Mouse (Mus musculus) midbrain, postnatal 0 days (tissue): ENCODE results near the gene Mill2. TPM values are rescaled to one million over a fixed set of nuclear protein-coding genes. Genes with fewer than 3 reads are reported as not detected.
A peak's percentile ranks its signal among the peaks of the same experiment; 100 is the strongest.

Source experiments
- ATAC-seq: fragments of 200-750 bp; cut with Nextera tagmentation; 2 replicates; pipeline ENCODE4 v1.8.0; 2017; ENCODE audit warnings: moderate number of reproducible peaks, mild to moderate bottlenecking, moderate TSS enrichment, moderate library complexity; ENCODE audit not compliant: low FRiP score
- DNase-seq: peaks from one replicate; pipeline ENCODE4 v3.0.0-alpha.2; 2015; ENCODE audit warnings: low spot score
- H3K27ac ChIP-seq: fragments of 300-500 bp; sonication (generic); 2 replicates; pipeline ENCODE4 v1.5.1; 2014; ENCODE audit warnings: low read depth, mild to moderate bottlenecking, low read length, mixed read lengths
- H3K27me3 ChIP-seq: fragments of 300-500 bp; sonication (generic); 2 replicates; pipeline ENCODE4 v1.6.1; 2014; ENCODE audit warnings: low read length, control low read depth, mixed read lengths; ENCODE audit not compliant: insufficient read depth
- H3K36me3 ChIP-seq: fragments of 300-500 bp; sonication (generic); 2 replicates; pipeline ENCODE4 v1.6.1; 2014; ENCODE audit warnings: low read length, control low read depth, mixed read lengths; ENCODE audit not compliant: insufficient read depth
- H3K4me1 ChIP-seq: fragments of 300-500 bp; sonication (generic); 2 replicates; pipeline ENCODE4 v1.6.1; 2014; ENCODE audit warnings: mild to moderate bottlenecking, control low read depth, antibody characterized with exemption, low read length, mixed read lengths; ENCODE audit not compliant: insufficient read depth
- H3K4me2 ChIP-seq: fragments of 300-500 bp; sonication (generic); 2 replicates; pipeline ENCODE4 v1.6.1; 2014; ENCODE audit warnings: low read depth, mild to moderate bottlenecking, low read length, mixed read lengths; ENCODE audit not compliant: poor library complexity, severe bottlenecking
- H3K4me3 ChIP-seq: fragments of 300-500 bp; sonication (generic); 2 replicates; pipeline ENCODE4 v1.5.1; 2014; ENCODE audit warnings: low read depth, mild to moderate bottlenecking, low read length, moderate library complexity
- H3K9ac ChIP-seq: fragments of 300-500 bp; sonication (generic); replicated peaks from 2 replicates; pipeline ENCODE4 v1.6.1; 2014; ENCODE audit warnings: mild to moderate bottlenecking, low read length, moderate library complexity, mixed read lengths; ENCODE audit not compliant: poor library complexity, severe bottlenecking
- H3K9me3 ChIP-seq: fragments of 300-500 bp; sonication (generic); 2 replicates; pipeline ENCODE4 v1.6.1; 2016; ENCODE audit warnings: low read length, control low read depth
- CTCF ChIP-seq: IDR thresholded peaks from 2 replicates; pipeline ENCODE4 v1.5.1; 2016; ENCODE audit warnings: antibody characterized with exemption, mild to moderate bottlenecking
- WGBS: fragments of 180-500 bp; shearing (Covaris S2); extraction: QIAGEN DNeasy Blood & Tissue Kit; methylation state at CpG from one replicate; pipeline ENCODE4 v1.1.7; 2014; 5-methylcytosine and 5-hydroxymethylcytosine counted together
- polyA plus RNA-seq: library from polyadenylated mRNA; unstranded; fragments of >200 nt; fragmentation: Nextera tagmentation; extraction: Ambion mirVana; gene quantifications from 2 replicates; pipeline ENCODE4 v1.2.1, GENCODE M21; 2015
- total RNA-seq: library from RNA; depleted of rRNA; stranded (reverse); fragments of >200 nt; gene quantifications from 2 replicates; pipeline ENCODE4 v1.2.3, GENCODE M21; 2014; rRNA removed

The Mill2 gene
- total and polyA plus RNA-seq, 2 experiments from 2014 or later, result 0.64 to 3.3 TPM

DNA sequence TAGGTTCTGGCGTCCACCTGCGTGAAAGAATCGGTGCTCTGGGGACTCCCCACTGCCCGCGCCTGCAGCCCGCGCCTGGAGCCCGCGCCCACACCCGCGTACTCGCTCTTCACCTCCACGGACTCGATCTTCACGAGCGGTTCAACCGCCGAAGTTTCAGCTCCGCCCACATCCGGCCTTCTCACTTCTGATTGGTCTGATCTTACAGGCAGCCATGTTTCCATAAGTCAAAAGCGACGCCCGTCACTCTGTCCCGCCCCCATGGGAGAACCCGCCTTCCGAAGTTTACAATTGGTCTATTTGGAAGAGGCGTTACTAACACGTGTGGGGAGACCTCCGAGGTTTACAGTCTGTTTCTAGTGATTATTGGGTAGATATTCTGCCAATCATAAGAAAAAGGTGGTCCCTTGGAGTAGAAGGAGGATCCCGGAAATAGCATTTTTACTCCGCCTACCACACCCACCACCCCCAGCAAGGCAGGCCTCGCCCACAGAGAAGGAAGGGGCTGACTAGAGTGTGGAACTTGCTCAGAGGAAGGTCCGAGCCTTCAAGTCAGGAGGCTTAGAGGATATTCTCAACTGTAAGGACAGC is 70.6 kb downstream of the Mill2 start, which contains the start of gene Ccdc61:
Ccdc61 (minus strand) TSS at position 175 of the 591 bp plus-strand sequence.
- Histone ChIP-seq H3K36me3 (no peaks in the 10 kb centered on the region), H3K4me3 (peak within 1 kb of the TSS; percentile 67), H3K27me3 (no peaks in the 10 kb centered on the region), H3K9me3 (no peaks in the 10 kb centered on the region), H3K27ac (0 out of 2 replicates have a peak within 1 kb of the TSS, but pooled peaks have one; percentile 26), H3K4me2 (peak within 1 kb of the TSS; percentile 79), H3K9ac (peak within 1 kb of the TSS; percentile 50), H3K4me1 (peaks cover 5% of the 10 kb centered on the region; the same call in 1 of the 2 replicates)
- no peak for TF ChIP-seq CTCF
- DNase-seq (peak; percentile 100), ATAC-seq (peak; percentile 100)
- WGBS, result 1% methylated on average over 33 of the region's 33 CpGs

Other genes with a start within 250 kb of the Mill2 start
- gene Psg23, start 223.5 kb upstream of the Mill2 start, total RNA-seq, result not detected in 2 replicates
- gene Psg23, start 223.5 kb upstream of the Mill2 start, polyA plus RNA-seq, result not detected in 2 replicates
- not detected in 2 replicates for gene Psg21, start 183.2 kb upstream of the Mill2 start, total RNA-seq
- not detected in 2 replicates for gene Psg21, start 183.2 kb upstream of the Mill2 start, polyA plus RNA-seq
- gene Psg20, start 153.8 kb upstream of the Mill2 start, total RNA-seq, result not detected in 2 replicates
- gene Psg20, start 153.8 kb upstream of the Mill2 start, polyA plus RNA-seq, result not detected in 2 replicates
- gene Psg22, start 121.9 kb upstream of the Mill2 start, total RNA-seq, result not detected in 2 replicates
- not detected in 2 replicates for gene Psg22, start 121.9 kb upstream of the Mill2 start, polyA plus RNA-seq
- not detected in 2 replicates for gene Psg19, start 41.4 kb upstream of the Mill2 start, total RNA-seq
- gene Psg19, start 41.4 kb upstream of the Mill2 start, polyA plus RNA-seq, result not detected in 2 replicates
- not detected in 2 replicates for gene Psg17, start 18.4 kb upstream of the Mill2 start, total RNA-seq
- not detected in 2 replicates for gene Psg17, start 18.4 kb upstream of the Mill2 start, polyA plus RNA-seq
- 17.3 and 18.2 TPM in 2 replicates for gene Pglyrp1, start 31.4 kb downstream of the Mill2 start, total RNA-seq
- 26.8 and 27.1 TPM in 2 replicates for gene Pglyrp1, start 31.4 kb downstream of the Mill2 start, polyA plus RNA-seq
- gene Ccdc61, start 70.4 kb downstream of the Mill2 start, total RNA-seq, result 21.3 and 25.5 TPM in 2 replicates
- gene Ccdc61, start 70.4 kb downstream of the Mill2 start, polyA plus RNA-seq, result 29.5 and 35.2 TPM in 2 replicates
- gene Nova2, start 85.9 kb downstream of the Mill2 start, total RNA-seq, result 20.9 and 26.5 TPM in 2 replicates
- gene Nova2, start 85.9 kb downstream of the Mill2 start, polyA plus RNA-seq, result 8.7 and 10.1 TPM in 2 replicates
- 1.7 and 3.7 TPM in 2 replicates for gene Nanos2, start 147.4 kb downstream of the Mill2 start, total RNA-seq
- 0.59 and 1.3 TPM in 2 replicates for gene Nanos2, start 147.4 kb downstream of the Mill2 start, polyA plus RNA-seq
- gene Mypop, start 151.3 kb downstream of the Mill2 start, total RNA-seq, result 16.0 and 21.2 TPM in 2 replicates
- 4.7 and 5.0 TPM in 2 replicates for gene Mypop, start 151.3 kb downstream of the Mill2 start, polyA plus RNA-seq
- 115 and 133 TPM in 2 replicates for gene Irf2bp1, start 164.1 kb downstream of the Mill2 start, total RNA-seq
- 25.6 and 26.1 TPM in 2 replicates for gene Irf2bp1, start 164.1 kb downstream of the Mill2 start, polyA plus RNA-seq
- gene Foxa3, start 183.6 kb downstream of the Mill2 start, total RNA-seq, result not detected in 2 replicates
- not detected in 2 replicates for gene Foxa3, start 183.6 kb downstream of the Mill2 start, polyA plus RNA-seq
- 73.5 and 74.2 TPM in 2 replicates for gene Sympk, start 184.4 kb downstream of the Mill2 start, total RNA-seq
- gene Sympk, start 184.4 kb downstream of the Mill2 start, polyA plus RNA-seq, result 19.5 and 19.7 TPM in 2 replicates
- gene Rsph6a, start 214.7 kb downstream of the Mill2 start, total RNA-seq, result not detected in 2 replicates
- gene Rsph6a, start 214.7 kb downstream of the Mill2 start, polyA plus RNA-seq, result 0.57 and 0.75 TPM in 2 replicates
- gene Dmwd, start 236.3 kb downstream of the Mill2 start, total RNA-seq, result 134 and 136 TPM in 2 replicates
- gene Dmwd, start 236.3 kb downstream of the Mill2 start, polyA plus RNA-seq, result 33.1 and 35.4 TPM in 2 replicates
- 12.3 and 32.1 TPM in 2 replicates for gene Dmpk, start 243.9 kb downstream of the Mill2 start, total RNA-seq
- 4.0 and 5.1 TPM in 2 replicates for gene Dmpk, start 243.9 kb downstream of the Mill2 start, polyA plus RNA-seq